Mouse (Mus musculus) ES-Bruce4 (cell line): Measurements from ENCODE around the gene Nme4.

Experiments used
- CTCF ChIP-seq: IDR thresholded peaks from one replicate; pipeline ENCODE4 v1.8.1; 2011; ENCODE audit warnings: low read depth, low read length
- POLR2A ChIP-seq: IDR thresholded peaks from one replicate; pipeline ENCODE4 v1.8.1; 2011; ENCODE audit warnings: low read length; ENCODE audit not compliant: insufficient read depth

GRCm38 (mm10) chr17:26048118-26048517 lies 47.3 kb downstream of the Nme4 start:
- TF ChIP-seq CTCF (no peak), POLR2A (no peak)
